Mouse (Mus musculus): ENCODE measurements at regions not wholly inside any gene's neighbourhood (a gene's known extent, or its start where the extent isn't known, plus 50 kb on each side); places are given as distances from the start of the nearest gene placed in this dataset.
"Not testable (repeated sequence)": the region's sequence is repeated elsewhere in the genome, so short reads cannot be mapped to it uniquely, and the experiment has no call there.

DNA sequence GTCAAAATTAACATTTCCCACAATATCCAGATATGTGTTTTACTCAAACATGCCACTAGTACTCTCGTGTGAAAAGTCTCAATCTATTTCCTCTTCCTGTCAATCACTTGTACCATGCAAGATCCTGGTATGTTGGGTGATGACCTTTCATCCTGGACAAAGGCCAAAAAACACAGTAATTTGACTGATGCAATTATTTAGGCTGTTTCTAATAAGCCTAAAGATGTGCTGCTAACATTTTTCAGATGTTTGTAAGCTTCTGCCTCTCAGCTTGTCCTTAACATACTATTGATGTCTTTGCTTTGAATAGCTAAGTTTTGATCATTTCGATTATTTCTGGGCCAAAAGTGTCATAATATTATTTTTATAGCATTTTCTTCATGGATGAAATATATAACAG is 418.4 kb upstream of the Arrdc4 start:
- no peak for DNase-seq (ENCODE audit: low read depth, low spot score)
- WGBS, result 35% methylated on average over 2 of the region's 2 CpGs

DNA sequence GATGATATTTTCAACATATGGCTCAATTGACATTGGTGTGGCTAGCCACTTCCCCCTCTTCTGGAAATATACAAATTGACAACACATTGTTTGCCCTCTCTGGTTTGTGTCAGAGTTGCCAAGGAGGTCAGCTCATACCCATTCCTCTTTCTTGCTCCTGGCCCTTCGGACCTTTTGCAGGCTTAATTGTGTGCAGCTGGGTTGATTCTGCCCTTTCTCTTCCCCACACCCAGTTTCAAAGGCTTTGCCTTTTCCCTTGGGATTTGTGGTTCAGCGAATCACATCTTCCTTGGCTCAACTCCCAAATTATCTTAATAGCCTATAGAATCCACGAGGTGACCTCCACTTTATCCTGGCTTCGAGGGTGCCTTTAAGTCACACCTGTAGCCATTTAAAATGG is 412.9 kb upstream of the Arrdc4 start:
- WGBS, result 65% methylated on average over 4 of the region's 4 CpGs
- no peak for DNase-seq (ENCODE audit: low read depth, low spot score)

- 75% methylated on average over 3 of the region's 3 CpGs for WGBS
- DNase-seq (ENCODE audit: low read depth, low spot score), result no peak
These were observed 393.3 kb upstream of the Arrdc4 start for GRCm38 (mm10) chr7:69142351-69142750.

GRCm38 (mm10) chr7:69133441-69133840 is 384.4 kb upstream of the Arrdc4 start:
- no peak for DNase-seq (ENCODE audit: low read depth, low spot score)
- WGBS, result 82% methylated on average over 2 of the region's 2 CpGs

DNA sequence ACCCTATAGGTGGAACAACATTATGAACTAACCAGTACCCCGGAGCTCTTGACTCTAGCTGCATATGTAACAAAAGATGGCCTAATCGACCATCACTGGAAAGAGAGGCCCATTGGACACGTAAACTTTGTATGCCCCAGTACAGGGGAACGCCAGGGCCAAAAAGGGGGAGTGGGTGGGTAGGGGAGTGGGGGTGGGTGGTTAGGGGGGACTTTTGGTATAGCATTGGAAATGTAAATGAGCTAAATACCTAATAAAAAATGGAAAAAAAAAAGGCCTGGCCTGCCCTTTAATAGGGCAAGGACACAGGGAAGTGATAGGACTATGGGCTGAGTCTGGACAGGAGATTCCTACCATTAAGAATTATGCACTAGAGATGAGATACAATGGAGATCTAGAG is 352.7 kb upstream of the Arrdc4 start:
- 86% methylated on average over 2 of the region's 4 CpGs for WGBS
- DNase-seq (ENCODE audit: low read depth, low spot score), result not testable (repeated sequence)

GRCm38 (mm10) chr7:69097587-69098095 is 348.6 kb upstream of the Arrdc4 start:
- DNase-seq (ENCODE audit: low read depth, low spot score), result no peak
- WGBS, result 44% methylated on average over 9 of the region's 9 CpGs

DNA sequence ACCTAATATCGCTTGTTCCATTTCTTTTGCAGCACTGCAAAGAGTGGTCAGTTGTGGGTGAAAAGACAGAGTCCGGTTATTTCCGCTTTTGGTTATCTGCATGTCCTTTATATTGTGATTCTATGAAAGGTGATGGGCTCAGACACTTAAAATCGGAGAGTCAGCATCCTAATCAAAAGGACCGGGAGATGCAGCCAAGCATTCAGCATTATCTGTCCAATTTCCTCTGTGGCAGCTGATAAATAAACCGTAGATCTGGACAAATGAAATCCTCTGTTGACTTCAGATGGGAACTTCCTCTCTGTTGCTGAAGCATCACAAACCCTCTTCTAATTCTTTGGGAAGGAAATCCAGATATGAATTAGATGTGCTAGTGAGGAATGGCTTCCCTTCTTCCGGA is 325.7 kb upstream of the Arrdc4 start:
- WGBS, result 85% methylated on average over 7 of the region's 7 CpGs

GRCm38 (mm10) chr7:69062994-69063393 is 314.0 kb upstream of the Arrdc4 start:
- 84% methylated on average over 5 of the region's 5 CpGs for WGBS
- no peak for DNase-seq (ENCODE audit: low read depth, low spot score)

More for the DNA sequence above, 325.7 kb upstream of the Arrdc4 start:
- DNase-seq (ENCODE audit: low read depth, low spot score), result no peak

- DNase-seq (ENCODE audit: low read depth, low spot score), result no peak
- 85% methylated on average over 7 of the region's 7 CpGs for WGBS
These were observed 313.5 kb upstream of the Arrdc4 start for GRCm38 (mm10) chr7:69062506-69062905.

DNA sequence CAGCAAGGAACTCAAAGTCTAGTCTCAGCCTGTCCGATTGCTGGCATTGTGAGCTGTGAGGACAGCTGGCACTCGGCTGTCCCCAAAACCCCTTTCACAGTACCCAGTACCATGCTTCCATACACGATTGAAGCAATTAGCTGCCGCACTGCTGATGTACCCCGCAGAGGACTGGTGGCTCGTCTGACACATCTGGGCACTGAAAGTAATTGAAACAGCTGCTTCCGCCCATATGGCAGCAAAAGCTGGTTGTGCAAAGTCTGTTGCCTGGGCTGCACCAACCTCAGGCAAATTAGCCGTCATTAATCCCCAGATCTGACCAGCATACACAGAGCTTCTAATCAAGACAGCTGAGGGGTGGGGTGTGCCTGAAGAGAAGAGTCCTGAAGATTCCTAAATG is 313.1 kb upstream of the Arrdc4 start:
- WGBS, result 80% methylated on average over 8 of the region's 8 CpGs
- no peak for DNase-seq (ENCODE audit: low read depth, low spot score)

GRCm38 (mm10) chr7:69061242-69061641 is 312.2 kb upstream of the Arrdc4 start:
- 76% methylated on average over 4 of the region's 4 CpGs for WGBS
- DNase-seq (ENCODE audit: low read depth, low spot score), result no peak

GRCm38 (mm10) chr7:69016575-69016974 is 267.5 kb upstream of the Arrdc4 start:
- WGBS, result 61% methylated on average over 8 of the region's 8 CpGs
- no peak for DNase-seq (ENCODE audit: low read depth, low spot score)

GRCm38 (mm10) chr7:69015047-69015446 is 266.0 kb upstream of the Arrdc4 start:
- DNase-seq (ENCODE audit: low read depth, low spot score), result no peak
- 56% methylated on average over 4 of the region's 4 CpGs for WGBS

- WGBS, result 86% methylated on average over 10 of the region's 10 CpGs
- DNase-seq (ENCODE audit: low read depth, low spot score), result no peak
These were observed 258.2 kb upstream of the Arrdc4 start for GRCm38 (mm10) chr7:69007237-69007636.

DNA sequence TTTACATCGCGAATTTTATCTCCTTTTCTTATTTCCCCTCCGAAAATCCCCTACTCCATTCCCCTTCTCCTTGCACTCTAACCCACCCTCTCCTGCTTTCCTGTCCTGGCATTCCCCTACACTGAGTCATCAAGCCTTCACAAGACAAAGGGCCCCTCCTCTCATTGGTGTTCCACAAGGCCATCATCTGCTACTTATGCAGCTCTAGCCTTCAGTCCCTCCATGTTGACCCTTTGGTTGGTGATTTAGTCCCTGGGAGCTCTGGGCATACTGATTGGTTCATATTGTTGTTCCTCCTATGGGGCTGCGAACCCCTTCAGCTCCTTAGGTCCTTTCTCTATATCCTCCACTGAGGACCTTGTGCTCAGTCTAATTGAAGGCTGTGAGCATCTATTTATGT is 239.0 kb upstream of the Arrdc4 start:
- DNase-seq (ENCODE audit: low read depth, low spot score), result no peak
- 81% methylated on average over 4 of the region's 4 CpGs for WGBS

- DNase-seq (ENCODE audit: low read depth, low spot score), result no peak
- WGBS, result 47% methylated on average over 1 of the region's 1 CpGs
These were observed 234.9 kb upstream of the Arrdc4 start for GRCm38 (mm10) chr7:68983937-68984336.

DNA sequence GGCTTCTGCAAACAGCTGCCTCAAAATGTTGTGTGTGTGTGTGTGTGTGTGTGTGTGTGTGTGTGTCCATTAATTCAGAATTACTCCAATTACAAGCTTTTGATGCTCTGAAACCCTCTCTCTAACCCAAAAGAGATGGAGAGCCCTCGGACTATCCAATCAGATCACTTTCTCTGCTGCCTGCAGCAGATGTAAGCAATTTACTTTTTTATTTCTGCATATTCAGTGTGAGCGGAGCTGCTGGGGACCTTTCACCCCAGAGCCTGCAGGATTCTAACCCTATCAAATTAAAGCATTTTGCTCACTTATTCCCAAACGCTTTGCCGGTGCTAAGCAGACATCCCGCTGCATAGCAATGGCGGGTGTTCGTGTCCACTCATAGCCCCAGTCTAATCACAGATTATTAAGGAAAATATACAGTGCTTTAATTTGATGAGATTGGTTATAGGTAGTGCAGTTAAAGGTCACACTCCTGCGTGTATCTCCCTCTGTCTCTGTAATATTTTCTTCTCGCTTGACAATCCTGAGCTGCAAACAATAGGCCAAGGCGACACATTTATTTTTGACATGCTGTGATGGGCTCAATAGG is 234.0 kb upstream of the Arrdc4 start:
- WGBS, result 81% methylated on average over 10 of the region's 10 CpGs
- DNase-seq (ENCODE audit: low read depth, low spot score), result no peak

DNA sequence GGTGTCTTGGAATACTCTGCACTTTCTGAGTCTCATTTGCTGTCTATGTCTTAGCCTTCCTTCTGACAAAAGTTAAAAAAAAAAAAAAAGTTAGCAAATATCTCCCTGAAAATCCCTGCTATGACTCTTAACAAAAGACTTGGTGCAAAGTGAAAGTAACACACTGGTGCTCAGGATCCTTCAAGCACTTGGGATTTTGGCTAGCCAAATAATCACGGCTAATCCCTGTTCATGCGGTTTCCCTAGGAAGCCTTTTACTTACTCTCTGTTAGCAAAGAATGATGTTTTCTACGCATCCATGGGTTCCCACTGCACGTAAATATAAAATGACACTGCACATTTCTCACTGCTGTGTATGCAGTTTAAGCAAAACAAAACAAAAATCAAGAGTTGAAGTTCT is 229.5 kb upstream of the Arrdc4 start:
- DNase-seq (ENCODE audit: low read depth, low spot score), result no peak
- 53% methylated on average over 4 of the region's 4 CpGs for WGBS

DNA sequence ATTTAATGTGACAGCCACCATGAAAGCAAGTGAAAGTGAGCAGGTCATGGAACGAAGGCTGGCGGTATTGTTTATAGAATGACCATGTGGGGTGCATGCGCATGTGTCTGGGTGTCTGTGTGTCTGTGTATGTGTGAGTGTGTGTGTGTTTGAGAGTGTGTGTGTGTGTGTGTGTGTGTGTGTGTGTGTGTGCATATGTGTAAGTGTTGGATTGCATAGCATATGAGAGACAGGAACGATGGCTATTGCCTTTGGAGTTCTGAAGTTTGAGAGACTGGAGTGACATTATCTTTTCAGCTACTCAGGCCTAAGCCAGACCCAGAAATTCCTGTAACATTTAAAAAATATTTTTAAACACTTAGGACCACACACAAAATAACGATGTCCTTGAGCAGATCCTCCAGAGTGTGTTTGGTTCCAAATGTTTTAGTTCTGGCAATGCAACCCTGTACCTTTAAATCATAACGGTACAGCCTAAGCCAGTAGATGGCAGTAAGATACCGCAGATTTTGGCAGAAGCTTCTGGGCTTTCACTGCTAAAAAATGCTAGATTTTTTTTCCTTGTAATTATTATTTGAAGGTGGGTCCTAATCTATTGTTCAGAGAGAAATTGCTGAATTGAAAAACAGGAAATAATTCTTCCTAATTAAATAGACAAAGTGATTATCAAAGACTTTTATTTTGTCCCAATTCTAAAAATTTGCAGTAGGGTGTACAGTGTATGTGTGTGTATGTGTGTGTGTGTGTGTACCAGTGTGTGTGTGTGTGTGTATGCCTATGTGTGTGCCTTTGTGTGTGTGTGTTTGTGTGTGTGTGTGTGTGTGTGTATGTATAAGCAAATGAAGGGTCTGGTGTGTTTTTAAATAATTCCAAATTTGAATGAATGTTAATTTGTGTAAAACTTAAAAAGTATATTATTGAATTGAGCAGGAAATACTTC is 228.0 kb upstream of the Arrdc4 start:
- DNase-seq (ENCODE audit: low read depth, low spot score), result no peak
- 44% methylated on average over 7 of the region's 7 CpGs for WGBS

DNA sequence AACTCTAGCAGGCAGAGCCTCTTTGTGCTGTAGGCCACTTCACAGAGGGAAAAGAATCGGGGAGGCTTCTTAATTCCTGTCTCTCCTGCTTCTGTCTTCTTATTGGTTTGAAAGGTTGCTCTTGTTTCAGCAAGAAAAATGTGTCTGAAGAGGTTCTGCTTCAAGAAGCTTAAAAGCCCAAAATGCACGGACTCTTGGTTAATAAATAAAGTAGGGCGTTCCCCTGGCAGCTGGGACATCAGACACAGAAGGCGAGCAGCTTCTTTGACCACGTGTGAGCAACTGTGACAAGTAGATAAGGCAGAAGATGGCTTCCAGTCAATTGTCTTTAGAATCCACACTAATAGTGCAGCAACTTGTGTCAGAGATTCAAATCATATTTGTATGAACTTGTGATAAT is 226.9 kb upstream of the Arrdc4 start:
- DNase-seq (ENCODE audit: low read depth, low spot score), result no peak
- 35% methylated on average over 5 of the region's 5 CpGs for WGBS

DNA sequence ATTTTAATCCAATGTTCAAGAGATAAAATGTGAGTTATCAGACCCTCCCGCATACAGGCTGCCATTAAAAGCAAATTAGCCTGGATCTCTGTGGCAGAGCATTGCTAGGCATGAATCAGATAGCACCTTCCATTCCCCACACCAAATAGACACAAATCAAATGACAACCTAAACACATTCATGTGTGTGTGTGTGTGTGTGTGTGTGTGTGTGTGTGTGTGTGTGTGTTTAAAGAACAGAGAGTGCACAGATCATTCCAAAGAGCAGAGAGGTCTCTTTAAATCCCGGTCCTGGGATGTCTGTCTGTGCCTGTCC is 226.5 kb upstream of the Arrdc4 start:
- 69% methylated on average over 2 of the region's 2 CpGs for WGBS
- no peak for DNase-seq (ENCODE audit: low read depth, low spot score)

Data from large intestine, adult 2 months (tissue).